Mouse (Mus musculus): ENCODE data around the gene Gm20538.

DNA sequence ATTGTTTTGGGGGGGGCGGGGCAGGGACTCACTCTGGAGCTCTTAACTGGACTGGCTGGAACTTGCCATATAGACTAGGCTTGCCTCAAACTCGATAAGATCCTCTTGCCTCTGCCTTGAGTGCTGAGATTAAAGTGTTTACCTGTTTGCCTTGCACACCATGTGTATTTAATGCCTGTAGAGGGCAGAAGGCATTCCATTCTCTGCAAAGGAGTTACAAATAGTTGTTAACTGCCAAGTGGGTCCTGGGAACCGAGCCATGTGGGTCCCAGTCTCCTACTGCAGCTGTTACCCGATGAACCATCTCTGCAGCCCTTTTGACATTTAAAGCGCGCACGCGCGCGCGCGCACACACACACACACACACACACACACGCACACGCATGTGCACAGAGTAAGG, 11.4 kb upstream of the Gm20538 start:
- no peak for TF ChIP-seq CTCF (IDR thresholded peaks at IDR 0.05; ENCODE audit: low read depth, low read length)
- TF ChIP-seq GATA1 (IDR thresholded peaks at IDR 0.05; ENCODE audit: borderline replicate concordance, low read length), result no peak
- no peak for TF ChIP-seq POLR2AphosphoS5 (IDR thresholded peaks at IDR 0.05; ENCODE audit: insufficient replicate concordance, low read depth, low read length)
- no peak for TF ChIP-seq GATA2 (IDR thresholded peaks at IDR 0.05; ENCODE audit: borderline replicate concordance, low read depth, low read length)
